Mouse (Mus musculus): ENCODE data around the gene Gtpbp10.
A peak's percentile ranks its signal among the peaks of the same experiment; 100 is the strongest.

Gene Gtpbp10

DNA sequence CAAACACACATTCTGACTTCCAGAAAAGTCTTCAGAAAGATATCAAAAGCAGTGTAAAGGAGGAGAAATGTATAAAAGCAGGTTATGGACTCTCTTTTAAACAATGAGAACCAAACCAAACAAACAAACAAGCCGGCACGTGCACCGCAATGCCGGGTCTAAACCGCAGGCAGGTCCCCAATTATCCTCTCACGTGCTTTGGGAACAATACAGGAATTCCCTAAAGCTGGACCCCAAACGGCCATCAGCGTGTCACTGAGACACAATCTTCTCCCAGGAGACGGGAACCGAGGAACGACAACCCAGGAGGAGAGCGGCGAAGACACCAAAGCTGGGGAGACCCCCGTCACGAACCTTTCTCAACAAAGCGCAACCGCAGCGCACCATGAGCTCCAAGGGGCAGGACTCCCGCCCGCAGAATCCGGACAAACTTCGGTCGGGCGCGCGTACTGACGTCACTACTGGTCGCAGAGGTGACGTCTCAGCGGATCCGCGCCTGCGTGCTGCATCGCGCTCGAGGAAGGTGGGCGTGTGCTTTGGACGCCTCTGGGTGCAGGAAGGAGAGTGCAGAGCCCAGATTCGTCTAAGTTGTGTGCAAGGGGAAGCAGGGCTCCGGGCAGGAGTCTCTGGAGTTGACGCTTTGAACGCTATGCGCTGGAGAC is at the start of gene Gtpbp10:
Gene Gtpbp10, minus strand, starts transcription at position 460 of the 662 bp plus-strand sequence.
- peak; percentile 95 to 96 for DNase-seq

DNA sequence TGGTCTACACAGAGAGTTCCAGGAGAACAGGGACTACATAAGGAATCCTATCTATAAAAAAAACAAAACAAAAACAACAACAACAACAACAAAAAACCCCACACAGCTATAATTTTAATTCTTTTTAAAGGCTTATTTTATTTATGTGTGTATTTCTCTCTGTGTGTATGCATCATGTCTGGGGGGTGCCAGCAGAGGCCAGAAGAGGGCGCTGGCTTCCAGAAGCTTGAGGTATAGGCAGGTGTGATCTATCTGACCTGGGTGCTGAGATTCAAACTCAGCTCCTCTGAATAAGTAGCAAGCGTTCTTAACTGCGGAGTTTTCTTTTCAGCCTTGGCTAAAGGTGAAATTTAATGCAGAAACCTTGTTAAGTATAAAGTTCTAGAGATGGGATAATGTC is 28.3 kb upstream of the Gtpbp10 start:
- DNase-seq: no peak

DNA sequence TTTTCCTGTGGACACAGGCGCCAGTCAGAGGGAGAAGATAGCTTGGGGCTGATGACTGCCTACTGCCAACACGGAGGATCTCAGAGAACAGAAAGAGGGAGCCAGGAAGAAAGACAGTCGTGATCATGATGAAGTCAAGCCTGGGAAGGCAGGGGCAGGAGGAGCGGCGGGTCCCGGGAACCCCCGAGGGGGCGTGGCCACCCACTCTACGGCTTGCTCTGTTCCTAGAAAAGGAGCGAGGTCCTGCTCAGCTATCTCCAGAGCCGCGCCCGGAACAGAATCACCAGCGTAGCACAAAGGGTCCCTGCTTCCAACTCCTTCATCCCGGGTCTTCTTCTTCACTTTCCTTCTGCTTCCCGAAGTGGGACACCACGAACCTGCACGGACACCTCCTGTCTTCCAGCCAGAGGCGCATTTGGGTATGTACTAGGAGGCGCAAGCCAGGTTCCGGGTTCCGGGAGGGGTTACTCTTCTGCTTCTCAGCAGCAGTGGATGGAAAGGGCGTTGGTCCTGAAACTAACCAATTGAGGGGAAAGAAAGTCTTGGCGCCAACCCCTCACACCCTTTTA is 14.5 kb upstream of the Gtpbp10 start, which contains the start of gene Gm8773:
Gene Gm8773, plus strand, starts transcription at position 51 of the 569 bp plus-strand sequence.
- no peak for DNase-seq

DNA sequence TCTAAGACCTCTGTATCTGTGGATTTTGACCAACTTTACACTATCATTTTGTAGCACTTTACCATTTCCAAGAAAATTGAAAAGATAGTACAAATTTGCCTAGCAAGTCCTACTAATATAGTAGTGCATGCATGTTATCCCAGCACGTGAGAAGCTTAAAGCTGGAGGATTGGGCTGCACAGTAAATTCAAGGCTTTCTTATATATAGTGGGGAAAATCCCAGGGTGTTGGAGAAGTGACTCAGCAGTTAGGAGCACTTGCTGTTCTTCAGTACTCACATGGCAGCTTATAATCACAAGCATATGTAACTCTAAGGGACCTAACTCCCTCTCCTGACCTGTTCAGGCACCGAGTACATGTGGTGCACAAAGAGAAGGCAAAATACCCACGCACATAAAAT is 3.1 kb upstream of the Gtpbp10 start:
- no peak for DNase-seq

DNA sequence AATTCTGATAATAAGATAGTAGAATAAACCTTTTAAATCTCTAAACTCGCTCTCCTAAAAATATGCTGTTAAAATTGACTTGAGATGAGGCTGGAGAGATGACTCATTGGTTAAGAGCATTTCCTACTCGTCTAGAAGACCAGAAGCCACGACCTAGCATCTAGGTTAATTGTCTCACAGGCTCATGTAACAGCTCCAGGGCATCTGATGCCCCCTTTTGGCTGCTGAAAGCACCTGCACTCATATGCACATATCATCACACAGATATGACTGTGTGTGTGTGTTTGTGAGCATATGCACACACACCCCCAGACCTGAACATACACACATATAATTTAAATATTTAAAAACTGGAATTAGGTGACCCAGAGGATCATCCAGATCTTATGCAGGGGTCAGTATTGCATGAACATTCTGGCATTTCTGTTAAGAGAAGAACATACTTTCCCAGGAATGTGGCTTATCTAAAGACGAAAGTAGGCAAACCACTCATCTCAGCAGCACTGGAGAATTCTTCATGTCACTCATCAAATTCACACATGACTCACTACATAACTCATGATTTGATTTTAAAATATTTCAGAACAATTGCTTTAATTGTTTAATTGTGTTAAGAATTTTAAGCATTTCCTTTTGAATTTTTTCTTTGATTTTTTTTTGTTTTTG is 1.8 kb upstream of the Gtpbp10 start:
- no peak for DNase-seq

DNA sequence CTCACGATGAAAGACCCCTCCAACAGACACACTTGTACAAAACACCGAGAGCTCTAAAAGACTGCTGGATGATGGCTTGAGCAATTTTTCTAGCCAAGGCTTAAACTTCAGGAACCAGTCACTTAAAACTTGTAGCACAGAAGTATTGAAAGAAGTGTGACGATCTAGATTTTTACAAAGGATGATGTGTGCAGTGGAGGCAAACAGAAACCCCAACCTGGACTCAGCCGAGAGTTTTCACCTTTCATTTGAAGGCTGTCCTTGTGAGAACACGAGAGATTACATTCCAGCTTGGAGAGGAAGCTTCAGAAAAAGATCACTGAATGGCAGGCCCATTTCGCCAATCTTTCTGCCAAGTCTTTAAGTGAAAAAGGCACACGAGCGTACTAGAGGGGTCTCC is 460 bp upstream of the Gtpbp10 start:
- DNase-seq: no peak

DNA sequence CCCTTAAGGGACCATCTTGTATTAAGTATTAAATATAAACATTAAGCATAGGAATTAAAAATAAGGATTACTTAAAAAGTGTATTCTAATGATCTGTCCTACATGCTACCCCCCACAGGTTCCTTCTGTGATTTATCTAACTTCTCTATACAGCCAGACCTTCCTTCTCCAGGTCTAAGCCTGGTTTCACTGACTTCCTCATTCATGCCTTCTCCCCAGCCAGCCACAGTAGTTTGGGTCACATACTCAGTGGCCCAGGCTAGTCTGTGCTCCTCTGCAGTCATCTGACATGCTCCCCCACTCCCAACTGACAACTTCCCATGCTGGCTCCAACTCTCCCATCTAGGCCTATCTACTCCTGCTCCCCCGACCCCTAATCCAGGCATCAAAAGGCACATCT is 8.2 kb downstream of the Gtpbp10 start:
- DNase-seq: no peak

DNA sequence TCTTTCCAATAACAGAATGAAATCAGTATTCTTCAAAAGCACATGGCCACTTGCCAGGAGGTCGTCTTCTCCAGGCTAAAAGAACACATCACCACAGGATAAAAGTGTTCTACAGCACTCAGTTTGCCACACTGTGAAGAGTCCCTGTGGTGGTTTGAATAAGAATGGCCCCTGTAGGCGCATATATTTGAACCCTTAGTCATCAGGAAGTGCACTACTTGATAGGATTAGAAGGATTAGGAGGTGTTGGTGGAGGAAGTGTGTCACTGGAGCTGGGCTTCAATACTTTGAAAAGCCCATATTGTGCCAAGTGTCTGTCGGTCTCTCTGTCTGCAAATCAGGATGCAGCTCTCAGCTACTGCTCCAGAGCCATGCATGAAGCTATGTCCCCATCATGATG is 19.0 kb downstream of the Gtpbp10 start:
- no peak for DNase-seq

DNA sequence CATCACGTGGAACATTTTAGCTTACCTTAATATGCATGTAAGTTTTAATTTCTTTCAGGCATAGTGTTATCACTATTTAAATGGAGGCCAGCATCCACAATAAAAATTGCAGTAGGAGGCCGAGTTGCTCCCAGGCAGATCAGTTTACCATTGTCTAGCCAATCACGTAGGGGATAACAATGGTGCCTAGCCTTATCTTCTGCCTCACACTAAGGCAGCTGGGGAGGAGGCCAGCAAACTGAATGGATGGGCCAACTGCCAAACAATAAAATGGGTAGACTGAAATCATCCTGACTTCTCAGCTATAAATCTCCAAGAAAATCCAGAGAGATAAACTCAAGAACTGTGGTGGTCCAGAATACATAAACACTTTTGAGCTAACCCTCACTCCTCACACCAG is 19.6 kb downstream of the Gtpbp10 start:
- DNase-seq: no peak

DNA sequence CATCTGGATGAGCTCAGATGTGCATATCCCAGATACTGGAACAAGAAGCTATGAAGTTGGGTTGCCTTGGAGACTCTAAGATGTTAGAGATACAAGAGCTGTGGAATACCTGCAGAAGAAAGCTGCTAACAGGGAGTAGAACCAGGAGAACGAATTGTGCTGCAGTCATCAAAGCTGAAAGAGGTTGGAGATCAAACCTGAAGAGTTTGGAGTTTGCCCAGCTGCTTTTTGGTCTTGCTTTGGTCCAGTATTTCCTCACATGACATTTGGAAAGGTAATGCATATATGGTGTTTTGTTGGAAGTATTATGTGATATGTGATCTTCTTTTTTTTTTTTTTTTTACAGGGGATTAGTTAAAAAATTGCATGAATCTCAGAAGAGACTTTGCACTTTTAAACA is 23.2 kb downstream of the Gtpbp10 start:
- no peak for DNase-seq

DNA sequence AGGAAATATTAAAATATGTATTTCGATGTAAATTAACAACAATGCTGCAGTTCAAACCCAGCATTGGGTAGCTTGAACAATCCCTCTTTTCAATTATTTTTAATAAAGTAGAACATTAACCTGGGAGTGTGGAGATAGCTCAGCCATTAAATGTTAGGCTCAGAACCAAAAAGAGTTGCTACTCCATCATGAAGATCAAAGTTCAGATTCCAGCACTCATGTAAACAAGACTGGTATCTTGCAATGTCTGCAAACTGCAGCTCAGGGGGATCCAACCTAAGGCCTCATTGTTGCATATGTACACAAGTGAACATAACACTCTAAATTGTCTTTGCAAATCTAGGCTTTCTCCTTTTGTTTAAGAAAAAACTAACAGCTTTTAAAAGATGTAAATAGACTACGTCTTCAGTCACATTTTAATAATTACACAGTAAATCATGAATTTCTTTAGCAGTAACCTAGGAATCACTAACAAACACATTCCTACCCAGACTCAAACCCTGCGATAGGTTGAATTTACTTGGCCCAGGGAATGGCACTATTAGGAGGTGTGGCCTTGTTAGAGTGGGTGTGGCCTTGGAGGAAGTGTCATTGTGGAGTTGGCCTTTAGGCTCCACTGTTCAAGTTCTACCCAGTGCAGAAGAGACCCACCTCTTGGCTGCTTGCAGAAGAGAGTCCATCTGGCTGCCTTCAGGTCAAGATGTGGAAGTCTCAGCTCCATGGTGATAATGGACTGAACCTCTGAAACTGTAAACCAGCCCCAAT is 25.5 kb downstream of the Gtpbp10 start:
- DNase-seq: no peak

DNA sequence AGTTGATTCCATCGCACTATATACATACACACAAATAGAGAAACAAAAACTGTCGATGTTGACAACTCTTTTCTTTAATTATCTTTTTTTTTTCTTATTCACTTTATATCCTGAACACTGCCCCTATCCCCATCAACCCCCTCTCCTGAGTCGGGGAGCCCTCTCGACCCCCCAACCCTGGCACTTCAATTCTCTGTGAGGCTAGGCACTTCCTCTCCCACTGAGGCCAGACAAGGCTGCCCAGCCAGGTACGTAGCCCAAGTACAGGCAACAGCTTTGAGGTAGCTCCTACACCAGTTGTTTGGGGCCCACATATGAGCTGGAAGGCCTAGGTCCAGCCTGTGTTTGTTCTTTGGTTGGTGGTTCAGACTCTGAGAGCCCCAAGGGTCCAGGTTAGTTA is 43.9 kb downstream of the Gtpbp10 start:
- DNase-seq: no peak

DNA sequence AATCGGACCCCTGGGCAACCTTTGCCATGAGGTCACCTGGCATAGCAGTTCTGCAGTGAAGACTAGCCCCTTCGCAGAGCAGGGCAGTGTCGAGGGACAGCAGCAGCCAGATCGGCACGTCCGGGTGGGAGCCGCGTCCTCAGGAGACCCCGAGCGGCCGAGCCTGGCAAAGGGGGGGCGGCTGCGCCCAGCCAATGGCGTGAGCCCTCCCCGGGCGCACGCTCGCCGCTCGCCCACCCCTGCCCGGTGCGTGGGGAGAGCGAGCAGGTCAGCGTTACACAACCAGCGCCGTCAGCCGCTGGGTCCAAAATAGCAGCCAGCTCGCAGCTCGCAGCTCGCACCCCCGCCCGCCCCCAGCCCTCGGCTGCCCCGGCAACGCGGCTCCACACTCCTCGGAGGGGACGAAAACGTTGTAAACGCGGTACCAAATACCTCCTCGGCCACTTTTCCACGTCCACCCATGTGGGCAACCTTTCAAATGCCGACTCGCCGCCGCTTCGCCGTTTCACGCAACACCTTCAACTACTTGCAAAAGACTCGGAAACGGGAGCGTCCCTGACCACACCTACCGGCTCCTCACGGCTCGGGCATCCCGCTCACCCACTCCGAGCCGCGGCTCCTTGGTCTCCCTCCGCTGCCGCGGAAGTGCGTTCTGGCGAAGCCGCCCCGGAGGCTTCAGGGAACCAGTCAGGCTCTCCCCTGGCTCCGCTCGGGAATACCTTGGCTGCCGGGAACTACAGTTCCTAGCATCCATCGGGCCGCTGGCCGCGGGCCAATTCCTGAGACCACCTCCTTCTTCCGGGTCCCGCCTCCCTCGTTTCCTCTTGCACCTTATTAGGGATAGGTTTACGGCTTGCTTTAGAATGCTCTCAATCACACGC is 44.9 kb downstream of the Gtpbp10 start, which contains the start of gene Cldn12:
Gene Cldn12, minus strand, starts transcription at position 763 of the 881 bp plus-strand sequence.
- DNase-seq: peak; percentile 96 to 97

DNA sequence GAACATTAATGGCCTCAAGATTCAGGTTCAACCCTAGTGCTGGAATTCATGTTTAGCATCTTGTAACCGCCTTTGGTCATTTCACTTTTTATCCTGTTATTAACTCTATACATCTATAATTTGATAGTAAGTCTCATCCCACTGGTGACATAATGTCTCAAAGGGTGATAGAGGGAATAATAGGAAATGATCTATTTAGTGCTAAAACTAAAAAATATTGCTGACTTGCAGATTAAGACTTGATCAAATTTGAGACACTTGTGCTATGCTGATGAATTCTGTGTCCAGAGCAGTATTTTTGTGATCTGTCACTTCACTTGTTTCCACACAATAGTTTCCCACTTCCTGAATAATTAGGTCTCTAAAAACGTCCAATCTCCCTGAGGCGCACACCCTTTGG is 47.9 kb downstream of the Gtpbp10 start:
- DNase-seq: no peak

DNA sequence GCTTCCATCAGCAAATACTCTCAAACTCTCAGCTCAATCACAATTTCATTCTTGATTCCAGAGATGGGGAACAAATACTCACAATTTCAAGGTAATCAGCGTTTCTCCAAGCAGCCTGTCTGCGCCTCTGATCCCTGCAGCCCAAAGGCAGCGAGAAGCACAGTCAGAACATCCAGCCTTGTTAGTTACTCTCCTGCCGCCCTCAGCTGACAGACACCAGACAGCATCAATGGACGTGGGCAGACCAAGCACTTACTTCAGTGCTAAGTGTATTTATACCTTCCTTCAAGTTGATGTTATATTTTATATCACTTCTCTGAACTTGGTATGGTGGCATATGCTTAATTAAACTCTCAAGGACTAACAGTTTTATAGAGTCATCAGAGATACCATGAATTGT is 48.3 kb downstream of the Gtpbp10 start:
- DNase-seq: no peak

DNA sequence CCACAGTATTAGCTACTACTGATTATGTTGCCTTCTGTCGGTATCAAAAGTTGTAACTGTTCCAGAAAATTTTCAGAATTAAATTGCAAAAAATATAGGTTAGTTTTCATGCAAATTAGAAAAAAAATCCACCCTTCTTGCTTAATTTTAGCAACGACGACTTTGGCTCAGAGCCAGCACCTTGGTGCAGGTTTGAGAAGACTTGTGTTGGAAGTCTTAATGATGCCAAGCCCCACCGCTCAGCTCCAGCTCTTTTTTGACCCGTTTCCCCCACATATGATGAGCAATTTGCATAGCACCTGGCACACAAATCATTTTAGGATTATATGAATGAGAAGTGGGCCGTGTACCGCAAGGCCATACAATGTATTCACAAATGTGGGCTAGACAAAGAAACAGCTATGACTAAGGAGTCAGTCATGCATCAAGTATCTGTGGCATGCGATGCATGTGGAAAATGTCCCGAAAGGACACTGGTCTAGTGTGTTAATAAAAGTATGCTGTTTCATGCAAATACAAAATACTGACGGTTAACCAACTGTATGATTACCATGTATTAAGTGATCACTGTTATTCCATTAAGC is 48.9 kb downstream of the Gtpbp10 start:
- no peak for DNase-seq

DNA sequence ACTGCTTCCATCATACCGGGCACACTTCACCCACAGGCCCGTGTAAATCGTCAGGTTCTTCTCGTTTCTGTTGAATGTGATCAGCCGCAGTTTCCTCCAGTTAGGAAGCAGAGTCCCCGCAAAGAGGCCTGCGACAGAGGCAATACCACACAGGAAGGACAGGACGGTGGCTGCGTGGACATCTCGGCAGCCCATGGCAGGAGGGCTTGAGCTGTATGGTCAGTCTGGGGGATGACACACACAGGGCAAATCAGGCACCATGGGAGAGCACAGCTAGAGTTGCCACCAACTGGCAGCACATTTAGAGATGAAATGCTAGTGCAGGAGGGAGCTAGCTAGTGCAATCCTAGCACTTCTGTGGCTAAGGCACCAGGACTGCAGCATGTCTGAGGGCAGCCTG is 51.1 kb downstream of the Gtpbp10 start:
- no peak for DNase-seq

DNA sequence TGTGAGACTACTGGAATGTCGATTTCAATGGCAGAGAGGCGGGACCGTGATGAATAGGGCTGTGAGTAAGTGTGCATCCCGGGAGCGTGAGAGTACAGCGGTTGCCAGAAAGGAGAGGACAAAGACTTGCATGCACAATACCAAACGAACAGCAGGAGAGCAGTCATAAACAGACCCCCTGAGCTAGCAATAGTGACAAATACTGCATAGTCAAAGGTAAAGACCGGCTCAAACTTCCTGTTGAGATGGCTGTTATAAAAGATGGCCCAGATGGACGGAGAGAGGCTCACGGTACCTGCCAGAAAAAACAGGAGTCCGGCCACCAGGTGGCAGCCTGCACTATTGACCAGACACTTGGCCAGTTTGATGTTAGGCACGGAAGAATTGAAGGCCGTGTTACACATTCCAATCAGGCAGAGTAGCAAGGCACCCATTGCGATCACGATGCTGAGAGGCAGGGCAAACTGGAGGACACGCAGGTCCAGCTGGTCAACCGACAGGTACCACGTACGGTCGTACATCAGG is 51.6 kb downstream of the Gtpbp10 start:
- DNase-seq: peak; percentile 52 to 66

DNA sequence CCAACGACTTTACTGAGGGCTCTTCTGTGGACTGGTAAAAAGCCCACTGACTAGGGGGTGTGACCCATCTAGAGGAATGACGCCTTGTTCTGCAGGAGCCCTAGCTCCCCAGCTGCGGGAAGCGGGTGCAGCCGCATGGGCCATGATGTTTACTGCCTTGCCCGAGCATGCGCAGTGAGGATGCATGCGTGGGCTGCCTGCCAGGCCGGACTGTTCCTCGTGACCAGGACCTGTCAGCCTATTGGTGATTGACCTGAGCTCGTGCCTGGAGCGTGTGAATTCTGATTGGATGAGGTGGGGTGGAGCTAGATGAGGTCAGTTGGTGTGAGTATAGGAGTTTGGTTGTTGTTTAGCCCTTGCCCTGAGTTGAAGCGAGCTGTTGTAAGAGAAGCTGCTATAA is 54.9 kb downstream of the Gtpbp10 start:
- no peak for DNase-seq

DNA sequence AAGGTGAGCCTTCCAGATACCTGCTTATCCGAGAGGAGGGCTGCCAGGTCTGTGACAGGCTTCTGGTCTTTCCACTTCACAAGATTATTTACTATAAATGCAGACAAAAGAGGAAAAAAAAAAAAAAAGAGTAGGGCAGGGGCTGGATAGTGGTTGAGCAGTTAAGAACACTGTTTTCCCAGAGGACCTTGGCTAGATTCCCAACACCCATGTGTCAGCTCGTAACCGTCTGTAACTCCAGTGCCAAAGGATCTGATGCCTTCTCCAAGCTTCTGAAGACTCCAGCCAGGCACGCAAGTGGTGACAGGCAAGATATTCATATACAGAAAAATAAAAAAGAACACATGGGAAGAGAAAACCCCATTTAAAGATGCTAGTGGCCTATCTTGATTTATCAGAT is 56.0 kb downstream of the Gtpbp10 start:
- no peak for DNase-seq

DNA sequence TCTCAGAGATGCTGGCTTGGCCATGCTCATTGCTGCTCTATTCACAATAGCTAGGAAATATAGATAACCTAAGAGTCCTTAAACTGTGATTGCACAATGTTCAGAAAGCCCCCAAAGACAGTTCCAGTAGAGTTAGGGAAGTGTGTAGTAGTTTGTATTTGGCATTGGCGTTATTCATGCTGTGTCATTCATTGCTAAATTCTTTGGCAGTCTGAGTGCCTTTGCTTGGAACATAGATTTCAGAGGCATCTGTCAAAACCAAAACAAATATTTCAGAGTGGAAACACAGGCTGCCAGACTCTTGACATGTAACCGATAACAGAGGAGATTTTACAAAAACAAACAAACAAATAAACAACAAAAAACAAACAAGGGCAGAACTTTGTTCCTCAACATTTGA is 57.8 kb downstream of the Gtpbp10 start:
- DNase-seq: no peak

DNA sequence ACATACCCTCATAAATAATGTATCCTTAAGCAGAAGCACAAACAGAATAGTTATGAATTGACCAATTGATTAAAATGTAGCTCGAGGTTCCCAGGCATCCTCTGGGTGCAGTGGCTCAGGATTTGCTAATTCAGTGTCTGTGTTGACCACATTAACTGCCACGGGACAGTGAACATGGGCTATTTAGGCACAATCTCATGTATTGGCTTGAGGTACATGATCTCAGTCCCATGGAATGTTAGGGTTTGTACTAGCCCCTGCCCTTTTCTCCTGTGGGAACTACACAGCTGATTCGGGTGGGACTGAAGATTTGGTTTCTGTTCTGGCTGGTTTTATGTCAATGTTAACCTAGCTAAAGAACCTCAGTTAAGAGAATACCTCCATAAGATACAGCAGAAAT is 62.9 kb downstream of the Gtpbp10 start:
- DNase-seq: no peak
